Mouse (Mus musculus): Measurements from ENCODE around the gene 1700001P01Rik.
A peak's percentile ranks its signal among the peaks of the same experiment; 100 is the strongest.

The 1700001P01Rik gene

DNA sequence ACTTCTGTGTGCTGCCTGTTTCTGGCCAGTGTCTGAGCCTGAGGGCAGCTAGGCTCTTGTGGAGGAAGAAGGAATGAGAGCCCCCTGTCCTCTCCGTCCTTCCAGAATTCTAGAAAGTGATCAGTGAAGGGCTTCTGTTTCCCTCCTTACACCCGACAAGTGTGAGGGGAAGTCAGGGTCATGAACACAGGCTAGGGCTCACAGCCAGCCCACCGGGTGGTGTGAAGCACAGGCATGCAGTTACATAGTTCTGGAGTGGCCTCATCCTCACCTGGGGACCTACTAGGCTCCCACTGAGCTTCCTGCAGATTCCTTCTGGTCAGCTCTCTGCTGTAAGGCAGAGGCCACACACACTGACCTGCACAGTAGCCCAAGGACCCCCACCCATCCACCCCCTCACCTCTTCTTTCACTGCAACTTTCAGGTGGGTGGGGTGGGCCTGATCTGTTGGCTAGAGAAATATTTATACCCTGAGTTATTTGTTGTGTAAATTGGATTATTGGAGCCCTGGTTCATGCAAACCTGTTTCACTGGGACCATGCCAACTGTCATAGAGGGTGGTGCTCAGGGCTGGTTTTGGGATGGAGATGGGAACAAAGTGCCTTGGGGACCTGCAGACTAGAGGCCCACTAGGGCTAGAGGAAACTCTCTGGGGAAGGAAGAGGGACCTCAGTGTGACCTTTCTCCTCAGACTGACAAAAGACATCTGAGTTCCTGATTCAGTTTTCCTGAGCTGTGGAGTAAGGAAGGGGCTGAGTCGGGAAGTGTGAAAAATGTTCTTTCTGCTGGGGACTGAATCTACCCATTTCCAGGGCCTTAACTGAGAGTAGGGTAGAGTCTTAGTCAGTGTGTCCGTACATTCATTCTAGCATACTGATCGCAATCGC lies 33.8 kb upstream of the 1700001P01Rik start:
- no peak for DNase-seq (ENCODE audit: low spot score)

GRCm38 (mm10) chr11:97808621-97809234 lies 33.0 kb upstream of the 1700001P01Rik start:
- peak; percentile 70 for DNase-seq (ENCODE audit: low spot score)

DNA sequence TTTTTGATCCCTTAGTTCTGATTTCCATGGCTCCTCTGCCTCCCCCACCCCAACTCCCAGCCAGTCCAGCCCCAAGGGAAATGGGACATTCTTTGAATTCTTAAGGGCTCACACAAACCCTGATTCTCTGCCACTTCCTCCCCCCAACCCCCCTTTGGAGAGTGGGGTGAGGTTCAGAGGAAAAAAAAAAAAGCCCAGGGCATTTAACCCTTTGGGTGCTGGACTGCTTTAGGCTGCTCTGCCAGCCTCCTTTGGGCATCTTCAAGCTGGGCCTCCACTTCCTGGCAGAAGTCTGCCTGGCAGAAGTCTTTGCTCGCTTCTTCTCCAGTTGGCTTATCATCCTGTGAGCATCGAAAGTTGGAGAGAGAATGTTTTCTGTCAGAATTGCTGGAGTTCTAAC lies 32.4 kb upstream of the 1700001P01Rik start:
- peak; percentile 68 for DNase-seq (ENCODE audit: low spot score)

- no peak for DNase-seq (ENCODE audit: low spot score)
These were observed 31.9 kb upstream of the 1700001P01Rik start for GRCm38 (mm10) chr11:97807626-97808025.

DNA sequence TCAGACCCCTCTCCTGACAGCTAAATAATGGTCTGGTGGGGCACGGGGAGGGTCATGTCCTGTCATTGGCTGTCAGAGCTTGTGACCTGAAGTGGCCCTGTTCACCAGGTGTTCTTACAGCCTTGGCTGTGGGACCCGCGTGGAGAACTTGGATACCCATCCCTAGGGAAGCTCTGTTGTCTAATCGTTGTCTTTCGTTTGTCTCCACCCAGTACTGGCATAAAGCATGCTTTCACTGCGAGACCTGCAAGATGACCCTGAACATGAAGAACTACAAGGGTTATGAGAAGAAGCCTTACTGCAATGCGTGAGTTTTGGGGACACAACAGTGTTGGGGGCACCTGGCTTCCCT lies 30.9 kb upstream of the 1700001P01Rik start:
- no peak for DNase-seq (ENCODE audit: low spot score)

DNA sequence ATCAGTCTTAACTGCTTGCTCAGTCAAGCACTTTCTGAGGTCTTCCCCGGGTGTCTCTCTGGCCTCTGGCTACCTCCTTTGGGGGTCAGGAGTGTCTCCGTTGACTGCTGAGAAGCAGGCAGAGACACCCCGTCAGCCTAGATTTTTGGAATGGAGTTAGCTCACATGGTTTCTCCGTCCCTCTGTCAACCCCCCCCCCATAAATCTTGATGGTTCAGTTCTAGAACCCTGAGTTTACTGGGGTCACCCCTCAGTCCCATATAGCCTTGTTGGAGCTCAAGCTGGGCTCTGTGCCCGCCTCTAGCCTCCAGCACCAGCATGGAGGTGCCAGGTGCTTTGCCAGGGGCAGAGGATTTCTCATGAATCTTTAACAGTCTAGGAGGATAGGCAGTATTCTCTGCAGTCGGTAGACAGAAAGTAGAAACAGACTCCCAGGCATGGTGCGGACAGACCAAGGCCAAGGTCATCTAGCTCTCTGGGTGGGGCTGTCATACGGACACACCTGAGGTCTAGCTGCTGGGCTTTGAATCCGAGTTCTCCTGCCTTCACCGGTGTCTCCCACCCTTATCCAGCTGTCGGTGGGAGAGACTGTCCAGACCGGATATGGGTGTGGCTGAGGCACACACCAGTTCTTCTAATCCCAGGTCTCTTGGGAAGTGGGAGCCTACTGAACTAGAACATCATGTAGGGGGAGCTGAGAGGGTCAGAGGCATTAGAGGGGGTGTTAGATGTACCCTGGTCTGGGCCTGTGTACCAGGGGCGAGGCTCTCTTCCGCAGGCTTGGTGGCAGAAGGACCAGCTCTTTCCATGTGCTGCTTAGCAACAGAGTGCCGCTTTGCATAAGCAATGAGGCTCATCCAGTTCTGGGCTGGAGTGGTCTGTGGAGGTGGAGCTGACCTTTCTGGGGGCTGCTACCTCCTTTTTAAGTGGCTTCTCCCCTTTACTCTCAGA lies 30.2 kb upstream of the 1700001P01Rik start:
- DNase-seq (ENCODE audit: low spot score): peak; percentile 57

DNA sequence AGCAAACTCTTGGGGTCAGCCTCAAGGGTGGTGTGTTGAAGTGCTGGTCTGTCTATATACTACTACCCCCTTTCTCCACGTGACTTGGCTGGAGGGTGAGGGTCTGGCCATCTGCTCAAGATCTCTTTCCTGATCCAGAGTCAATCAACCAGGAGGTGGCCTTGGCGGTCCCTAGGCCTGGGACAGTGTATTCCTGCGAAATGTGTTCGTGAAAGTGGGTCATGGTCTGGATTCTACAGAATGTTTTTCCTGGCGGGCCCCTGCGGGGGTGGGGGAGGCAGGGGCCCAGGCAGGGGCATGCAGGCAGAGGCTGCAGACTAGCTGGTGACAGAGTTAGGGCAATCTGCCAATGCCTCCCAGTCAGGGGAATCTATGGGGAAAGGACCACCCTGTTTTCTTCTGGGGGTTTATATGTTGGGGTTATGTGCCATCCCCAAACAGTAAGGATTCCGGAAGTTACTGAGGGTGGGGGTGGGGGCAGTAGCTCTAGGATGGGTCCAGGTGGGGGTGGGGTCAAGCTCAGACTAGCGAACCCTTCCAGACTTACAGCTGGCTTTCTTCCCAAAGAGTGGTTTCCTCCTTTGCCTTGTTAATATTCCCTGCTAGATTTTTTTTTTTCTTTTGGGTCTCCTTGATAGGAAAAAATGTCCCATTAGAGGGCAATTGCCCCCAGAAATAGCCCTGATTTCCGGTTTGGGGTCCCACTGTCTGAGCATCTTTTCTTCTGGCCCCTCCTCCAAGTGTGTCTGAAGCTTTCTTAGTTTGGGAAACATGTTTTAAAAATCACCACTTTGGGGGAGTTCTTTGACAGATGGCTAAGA lies 29.3 kb upstream of the 1700001P01Rik start:
- no peak for DNase-seq (ENCODE audit: low spot score)

DNA sequence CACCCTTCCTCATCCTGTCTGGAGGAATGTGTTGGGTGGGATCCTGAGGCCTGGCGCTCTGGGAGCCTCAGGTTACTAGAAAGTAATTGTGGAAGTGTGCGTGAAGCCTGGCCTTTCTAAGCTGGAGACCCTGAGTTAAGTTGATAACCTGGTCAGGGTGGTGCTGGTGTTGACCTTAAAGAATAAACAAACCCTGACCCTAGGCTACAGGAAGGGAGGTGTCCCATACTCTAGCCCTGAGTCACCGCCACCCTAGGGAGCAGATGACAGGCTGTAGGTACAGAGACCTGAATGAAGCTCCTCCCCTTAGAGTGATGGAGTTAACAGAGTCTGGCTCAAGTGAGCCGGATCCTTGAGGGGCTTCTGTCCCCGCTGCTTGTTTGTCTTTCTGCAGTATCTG lies 28.1 kb upstream of the 1700001P01Rik start:
- no peak for DNase-seq (ENCODE audit: low spot score)

DNA sequence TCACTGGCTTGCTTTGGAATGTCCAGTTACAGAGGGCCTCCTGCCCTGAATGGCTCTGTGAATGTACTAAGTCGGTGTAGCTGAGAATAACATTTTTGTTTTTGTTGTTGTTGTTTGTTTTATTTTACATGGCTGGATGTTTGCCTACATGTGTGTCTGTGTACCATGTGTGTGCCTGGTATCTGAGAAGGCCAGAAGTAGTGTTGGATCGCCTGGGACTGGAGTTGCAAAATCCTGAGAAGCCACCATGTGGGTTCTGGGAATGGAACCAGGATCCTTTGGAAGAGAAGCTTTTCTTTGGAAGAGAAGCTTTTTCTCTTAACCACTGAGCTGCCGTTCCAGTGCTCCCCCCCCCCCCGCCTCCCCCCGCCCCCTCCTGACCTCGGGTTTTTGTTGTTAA lies 26.8 kb upstream of the 1700001P01Rik start:
- no peak for DNase-seq (ENCODE audit: low spot score)

GRCm38 (mm10) chr11:97802194-97802470 lies 26.4 kb upstream of the 1700001P01Rik start:
- no peak for DNase-seq (ENCODE audit: low spot score)

DNA sequence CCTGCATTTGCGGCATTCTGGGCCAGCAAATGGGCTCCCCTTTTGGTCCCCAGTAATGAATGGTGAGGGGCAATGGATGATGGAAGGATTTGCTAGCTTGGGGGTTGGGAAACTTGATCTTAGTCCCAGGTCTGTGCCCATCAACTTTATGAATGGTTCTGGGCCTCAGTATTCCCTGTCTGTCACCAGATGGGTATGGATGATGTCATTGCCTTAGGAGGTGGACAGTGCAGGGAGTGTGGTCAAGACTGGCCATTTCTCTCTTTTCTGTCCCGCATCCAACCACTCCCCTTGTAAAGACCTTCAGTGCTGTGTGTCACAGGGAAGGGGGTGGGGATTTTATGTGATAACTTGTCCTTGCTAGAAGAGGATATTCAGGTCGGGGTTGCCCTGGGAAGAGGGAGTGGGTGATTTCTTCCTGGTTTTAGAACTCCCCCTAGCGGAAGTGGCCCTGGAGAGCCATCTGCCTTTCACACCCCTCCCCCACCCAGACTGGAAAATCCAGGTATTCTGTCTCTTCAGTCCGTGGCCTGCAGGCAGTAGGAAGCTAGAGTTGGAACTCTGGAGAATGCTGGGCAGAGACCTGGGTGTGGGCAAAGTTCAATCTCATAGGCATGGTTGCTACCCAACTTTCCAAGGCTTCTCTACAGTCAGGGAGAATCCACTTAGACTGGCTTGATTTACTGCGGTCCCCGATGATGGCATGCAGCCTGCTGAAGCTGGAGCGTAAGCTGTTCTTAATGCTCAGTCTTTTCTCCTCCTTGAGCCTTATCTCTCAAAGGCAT lies 25.9 kb upstream of the 1700001P01Rik start:
- peak; percentile 68 for DNase-seq (ENCODE audit: low spot score)

GRCm38 (mm10) chr11:97800691-97801408 lies 25.1 kb upstream of the 1700001P01Rik start:
- DNase-seq (ENCODE audit: low spot score): peak; percentile 44

DNA sequence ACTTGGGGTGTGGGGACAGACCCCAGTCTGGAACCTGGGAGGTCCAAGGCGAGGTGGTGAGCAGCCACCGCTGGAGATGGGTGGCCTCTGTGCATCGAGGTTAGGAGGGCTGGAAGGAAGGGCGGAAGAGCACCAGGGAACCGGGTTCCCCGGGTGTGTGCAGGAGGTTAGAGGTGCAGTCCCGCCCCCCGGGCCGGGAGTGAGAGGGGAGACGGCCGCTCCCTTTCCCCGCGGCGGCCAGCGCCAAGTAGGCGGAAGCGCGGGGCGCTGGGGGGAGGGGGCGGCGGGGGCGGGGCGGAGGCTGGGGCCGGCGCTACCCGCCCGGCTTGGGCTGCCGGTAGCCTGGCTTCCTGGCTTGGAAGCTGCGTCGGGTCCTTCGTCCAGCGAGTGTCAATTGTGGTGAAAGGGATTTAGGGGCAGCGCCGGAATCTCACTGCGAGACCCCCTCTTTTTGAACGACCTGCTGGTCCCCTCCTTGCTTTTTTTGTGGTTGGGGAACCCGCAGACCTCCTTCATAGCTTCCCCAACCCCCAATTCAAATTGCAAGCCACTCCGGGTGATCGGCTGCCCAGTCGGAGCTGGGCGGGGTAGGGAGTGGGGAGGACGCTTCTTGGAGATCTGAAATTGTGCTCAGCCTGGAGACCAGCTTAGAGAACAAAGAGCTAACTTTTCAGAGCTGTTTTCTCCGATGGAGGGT lies 24.4 kb upstream of the 1700001P01Rik start:
- peak; percentile 74 for DNase-seq (ENCODE audit: low spot score)

GRCm38 (mm10) chr11:97799146-97799993 lies 23.7 kb upstream of the 1700001P01Rik start:
- DNase-seq (ENCODE audit: low spot score): peak; percentile 83

DNA sequence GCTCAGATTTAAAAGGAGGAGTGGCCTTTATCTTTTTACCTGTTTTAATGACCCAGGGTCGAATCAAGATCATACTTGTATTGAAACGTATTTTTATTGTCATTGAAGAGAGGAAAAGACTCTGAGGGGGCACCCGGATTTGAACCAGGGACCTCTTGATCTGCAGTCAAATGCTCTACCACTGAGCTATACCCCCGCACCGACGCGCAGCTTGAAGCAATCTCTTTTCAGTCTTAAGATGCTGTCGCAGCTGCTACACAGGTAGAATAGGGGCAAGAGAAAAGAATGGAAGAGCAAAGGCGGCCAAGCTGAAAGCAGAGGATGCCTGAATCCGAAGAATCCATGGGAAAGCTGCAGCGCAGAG lies 23.0 kb upstream of the 1700001P01Rik start, which contains the start of gene Lasp1:
TSS of gene Lasp1 (plus strand) at position 219 of the 364 bp plus-strand sequence.
- DNase-seq (ENCODE audit: low spot score): peak; percentile 92

GRCm38 (mm10) chr11:97798083-97798435 lies 22.3 kb upstream of the 1700001P01Rik start:
- no peak for DNase-seq (ENCODE audit: low spot score)

DNA sequence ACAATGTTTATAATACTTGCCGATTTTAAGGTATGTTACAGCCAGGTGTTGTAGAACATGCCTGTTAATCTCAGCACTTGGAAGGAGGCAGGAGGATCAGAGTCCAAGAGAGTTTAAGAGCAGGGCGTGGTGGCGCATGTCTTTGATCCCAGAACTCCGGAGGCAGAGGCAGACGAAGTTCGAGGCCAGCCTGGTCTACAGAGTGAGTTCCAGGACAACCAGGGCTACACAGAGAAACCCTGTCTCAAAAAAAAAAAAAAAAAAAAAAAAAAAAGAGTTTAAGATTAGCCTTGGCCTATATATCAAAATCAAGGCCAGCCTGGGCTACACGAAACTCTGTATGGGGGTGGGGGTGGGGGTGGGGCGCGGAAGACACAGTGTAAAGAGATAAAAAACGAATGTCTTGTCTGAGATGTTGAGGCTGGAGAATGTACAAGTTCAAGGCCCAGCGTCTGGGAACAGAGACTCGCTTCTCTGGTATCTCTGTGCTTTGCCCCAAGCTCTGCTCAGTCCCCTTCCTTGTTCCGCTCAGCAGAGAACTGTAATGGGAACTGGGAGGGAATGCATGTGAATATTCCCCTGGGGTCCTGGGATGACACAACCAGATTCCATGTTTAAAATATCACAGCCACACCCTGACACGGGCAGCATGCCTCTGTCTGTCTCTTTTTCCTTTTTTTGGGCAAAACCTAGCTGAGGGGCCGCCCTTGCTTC lies 21.8 kb upstream of the 1700001P01Rik start:
- no peak for DNase-seq (ENCODE audit: low spot score)

DNA sequence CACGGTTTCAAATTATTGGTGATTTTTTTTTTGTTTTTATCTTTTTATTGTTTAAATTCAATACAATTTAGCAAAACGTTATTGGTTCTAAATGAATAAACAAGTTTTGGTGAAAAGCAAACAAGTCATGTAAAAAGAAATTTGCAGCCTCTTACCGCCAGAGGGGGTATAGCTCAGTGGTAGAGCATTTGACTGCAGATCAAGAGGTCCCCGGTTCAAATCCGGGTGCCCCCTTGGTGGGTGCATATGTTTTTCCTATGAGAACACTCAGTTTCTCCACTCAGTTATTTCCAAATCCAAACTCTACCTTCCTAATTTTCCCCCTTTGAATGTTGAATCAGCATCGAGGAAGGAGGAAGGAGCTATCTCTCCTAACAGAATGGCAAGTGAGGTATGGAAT lies 21.2 kb upstream of the 1700001P01Rik start:
- DNase-seq (ENCODE audit: low spot score): peak; percentile 63

All from embryo, embryonic 10 days (tissue).